Mouse (Mus musculus): ENCODE results near the gene Idua.

The Idua gene

GRCm38 (mm10) chr5:108719761-108720160, 59.6 kb downstream of the Idua start:
- no peak for DNase-seq (ENCODE audit: low read depth, low spot score)

- DNase-seq (ENCODE audit: low read depth, low spot score) = no peak
Observed at GRCm38 (mm10) chr5:108724006-108724405, 63.9 kb downstream of the Idua start.

GRCm38 (mm10) chr5:108726557-108727248, 66.6 kb downstream of the Idua start:
- peak; percentile 69 for DNase-seq (ENCODE audit: low read depth, low spot score)

- no peak for DNase-seq (ENCODE audit: low read depth, low spot score)
Observed at GRCm38 (mm10) chr5:108727425-108727824, 67.3 kb downstream of the Idua start.
